Mouse (Mus musculus) heart, adult 2 months (tissue): ENCODE measurements around the gene 1700018B08Rik.

Source experiments
- CTCF ChIP-seq: fragments of 200-600 bp; IDR thresholded peaks from 2 replicates; pipeline ENCODE4 v1.8.1; 2022; ENCODE audit warnings: antibody characterized with exemption, mild to moderate bottlenecking, moderate library complexity
- POLR2A ChIP-seq: fragments of 200-500 bp; IDR thresholded peaks from 2 replicates; pipeline ENCODE4 v1.6.1; 2011; ENCODE audit warnings: mild to moderate bottlenecking, low read depth, low read length, control low read depth; ENCODE audit not compliant: insufficient read depth

DNA sequence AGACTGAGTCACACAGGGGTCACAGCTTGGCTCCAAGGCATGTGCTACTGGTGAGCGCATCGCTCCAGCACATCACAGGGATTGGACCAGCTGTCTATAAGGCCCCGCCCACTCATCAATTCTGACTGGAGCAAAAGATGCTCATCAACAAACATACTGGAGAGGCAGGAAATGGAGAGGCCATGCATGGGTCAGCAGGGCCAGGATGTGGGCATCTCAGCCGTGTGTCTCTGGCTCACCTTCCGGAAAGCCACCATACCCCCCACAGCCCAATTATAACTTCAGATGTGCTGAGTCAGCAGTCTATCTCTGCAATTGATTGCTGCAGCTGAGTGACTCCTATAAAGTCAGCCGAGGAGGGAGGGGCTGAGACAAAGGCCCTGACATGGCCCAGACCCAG is 24.2 kb upstream of the 1700018B08Rik start:
- TF ChIP-seq CTCF: no peak
- TF ChIP-seq POLR2A: no peak
